Mouse (Mus musculus): ENCODE results near the gene Sash1. TPM values are rescaled to one million over a fixed set of nuclear protein-coding genes. Genes with fewer than 3 reads are reported as not detected.

Sash1 gene
- polyA plus RNA-seq (2012; fragmentation: generic; extraction: Trizol): 1 to 10 TPM in 1 of 2 experiments, under 1 TPM in 1; 0.55 to 8.8 TPM

GRCm38 (mm10) chr10:8885630-8886527 lies at the start of gene Sash1:
Gene Sash1 (minus strand): TSS chr10:8886070.

